Mouse (Mus musculus): Measurements from ENCODE around the gene Adam17.

DNA sequence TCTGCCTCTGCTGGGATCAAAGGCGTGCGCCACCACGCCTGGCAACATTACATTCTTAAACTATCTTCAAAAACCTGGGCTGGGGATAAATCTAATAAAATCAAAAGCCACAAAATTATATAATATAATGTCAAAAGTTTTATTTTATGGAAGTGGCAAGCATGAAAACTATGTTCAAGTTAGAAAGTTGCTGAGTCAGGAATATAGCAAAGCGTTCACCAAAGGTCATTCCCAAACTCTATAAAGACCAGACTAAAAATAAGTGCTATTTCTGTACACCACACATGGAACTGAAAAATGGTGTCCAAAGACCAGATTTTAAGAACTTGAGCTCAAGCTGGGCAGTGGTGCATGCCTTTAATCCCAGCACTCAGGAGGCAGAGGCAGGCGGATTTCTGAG lies 29.3 kb upstream of the Adam17 start:
- TF ChIP-seq EP300 (optimal IDR thresholded peaks at IDR 0.05): no peak
- TF ChIP-seq CTCF (IDR thresholded peaks at IDR 0.05; ENCODE audit: low read depth): no peak

Measured in stomach, postnatal 0 days (tissue).